Mouse (Mus musculus): ENCODE results near the gene Scnn1a.

The Scnn1a gene

DNA sequence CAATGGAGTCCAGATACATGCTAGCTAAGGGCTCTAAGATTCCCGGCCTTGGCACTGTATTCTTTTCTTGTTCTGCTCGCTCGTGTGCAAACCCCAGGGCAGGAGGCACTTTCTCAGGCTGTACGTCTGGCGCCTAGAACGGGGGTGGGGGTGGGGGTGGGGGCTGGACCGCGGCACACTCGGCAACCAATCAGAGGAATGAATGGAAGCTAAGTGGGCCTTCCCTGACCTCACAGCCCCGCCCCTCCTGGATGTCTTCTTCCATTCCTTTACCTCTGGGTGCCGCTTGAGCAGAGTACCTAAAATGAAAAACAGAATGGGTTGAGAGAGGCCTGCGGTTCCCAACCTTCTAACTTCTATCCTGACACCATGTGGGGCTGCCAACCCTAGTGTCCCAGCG, 11.5 kb upstream of the Scnn1a start:
- no peak for DNase-seq (ENCODE audit: extremely low spot score, low read depth, low spot score)

DNA sequence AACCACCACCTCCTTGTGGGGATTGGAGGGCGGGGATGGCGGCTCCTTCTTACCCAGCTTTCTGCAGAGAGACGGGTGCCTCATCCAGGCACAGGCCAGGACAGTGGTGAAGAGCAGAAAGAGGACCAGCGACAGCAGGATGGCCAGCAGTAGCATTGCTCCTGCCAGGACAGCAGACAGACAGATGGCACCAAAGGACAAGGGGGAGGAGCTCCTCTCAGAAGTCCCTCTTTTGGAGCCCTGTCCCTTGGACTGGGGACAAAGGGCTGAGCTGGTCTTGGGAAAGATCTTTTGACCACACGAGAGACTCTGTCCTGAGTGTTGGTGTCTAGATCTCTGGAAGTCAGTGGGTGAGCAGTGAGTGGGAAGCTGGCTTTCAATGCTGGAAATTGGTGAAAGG, 11.1 kb upstream of the Scnn1a start:
- DNase-seq (ENCODE audit: extremely low spot score, low read depth, low spot score) = no peak

DNA sequence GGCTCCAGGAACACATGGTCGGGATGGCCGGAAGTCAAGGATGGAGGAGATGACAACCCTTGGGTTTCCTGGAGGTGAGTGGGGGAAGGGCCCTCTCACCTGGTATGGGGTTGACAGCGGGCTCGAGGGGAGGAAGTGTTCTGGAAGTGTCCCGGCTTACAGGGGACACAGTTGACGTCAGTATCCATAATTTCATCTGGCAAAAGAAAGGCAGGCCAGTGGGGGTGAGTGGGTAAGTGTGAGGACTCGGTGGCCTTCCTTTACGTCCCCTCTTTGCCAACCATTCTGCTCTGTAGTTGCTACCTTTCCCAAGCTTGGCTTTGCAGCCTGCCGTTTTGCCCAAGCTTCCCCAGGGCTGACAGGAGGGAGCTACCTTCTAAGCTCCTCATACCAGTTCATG, 8.3 kb upstream of the Scnn1a start:
- no peak for DNase-seq (ENCODE audit: extremely low spot score, low read depth, low spot score)

DNA sequence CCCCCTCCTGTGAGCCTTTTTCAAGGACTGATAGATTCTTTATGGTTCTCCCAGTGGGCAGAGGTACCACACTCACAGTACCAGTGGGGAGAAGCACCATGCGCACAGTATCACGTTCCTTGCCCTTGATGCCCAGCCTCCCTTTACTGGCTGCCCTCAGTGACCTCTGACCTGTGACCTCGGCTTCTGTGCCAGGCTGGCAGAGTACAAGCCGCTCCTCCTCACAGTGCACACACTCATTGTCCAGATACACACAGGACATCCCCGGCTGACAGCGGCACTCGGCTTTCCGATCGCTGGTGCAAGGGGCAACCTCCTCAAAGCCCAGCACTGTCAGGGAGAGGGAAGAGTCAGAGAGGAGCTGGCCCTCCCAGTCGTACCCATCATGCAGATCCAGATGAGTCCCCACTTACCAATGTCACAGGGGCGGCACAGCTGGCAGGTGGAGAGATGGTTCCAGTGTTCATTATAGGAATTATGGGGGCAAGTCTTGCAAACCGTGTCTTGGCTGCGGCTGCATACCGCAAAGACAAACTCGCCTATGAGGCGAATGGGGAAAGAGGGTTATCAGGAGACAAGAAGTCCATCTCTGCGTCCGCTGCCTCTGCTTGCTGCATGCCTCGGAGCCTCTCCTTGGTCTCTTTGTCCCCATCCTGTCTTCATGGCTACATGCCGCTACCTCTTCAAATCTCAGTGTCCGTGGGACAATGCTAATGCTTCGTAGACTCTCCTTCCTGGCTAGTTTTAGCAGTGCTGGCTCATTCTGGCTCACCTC, 7.7 kb upstream of the Scnn1a start:
- DNase-seq (ENCODE audit: extremely low spot score, low read depth, low spot score) = no peak

DNA sequence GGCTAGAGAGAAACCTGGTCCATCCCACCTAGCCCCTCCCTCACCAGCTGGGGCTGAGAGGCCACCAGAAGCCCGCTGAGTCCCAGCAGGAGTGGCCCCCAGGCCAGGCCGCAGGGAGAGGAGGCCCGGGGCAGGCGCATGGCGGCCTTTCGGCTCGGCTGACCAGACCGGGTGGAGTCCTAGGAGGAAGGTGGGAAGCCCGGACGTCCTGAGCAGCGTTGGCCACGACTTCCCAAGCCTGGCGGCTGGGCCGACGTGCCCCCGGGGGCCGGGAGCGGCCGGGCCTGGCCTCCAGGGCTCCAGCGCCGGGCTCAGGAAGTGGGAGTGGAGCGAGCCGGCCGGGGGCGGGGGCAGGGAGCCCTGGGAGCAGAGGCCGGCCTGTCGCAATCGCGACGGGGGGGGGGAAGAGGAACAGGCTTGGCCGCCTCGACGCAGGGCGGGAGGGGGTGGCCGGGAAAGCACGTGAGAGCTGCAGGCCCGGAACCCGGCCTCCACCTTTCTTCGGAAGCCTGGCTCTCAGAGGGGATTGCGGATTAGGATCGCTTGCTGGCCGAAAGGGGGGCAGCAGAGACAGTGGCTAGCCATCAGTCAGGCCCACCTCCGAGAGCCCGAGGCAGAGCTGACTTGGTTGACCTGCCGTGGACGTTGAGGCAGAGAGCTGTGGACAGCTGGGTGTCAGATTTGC, 6.8 kb upstream of the Scnn1a start, which contains the start of gene Ltbr:
Gene Ltbr (minus strand): TSS at position 340 of the 685 bp plus-strand sequence.
- DNase-seq (ENCODE audit: extremely low spot score, low read depth, low spot score) = no peak

DNA sequence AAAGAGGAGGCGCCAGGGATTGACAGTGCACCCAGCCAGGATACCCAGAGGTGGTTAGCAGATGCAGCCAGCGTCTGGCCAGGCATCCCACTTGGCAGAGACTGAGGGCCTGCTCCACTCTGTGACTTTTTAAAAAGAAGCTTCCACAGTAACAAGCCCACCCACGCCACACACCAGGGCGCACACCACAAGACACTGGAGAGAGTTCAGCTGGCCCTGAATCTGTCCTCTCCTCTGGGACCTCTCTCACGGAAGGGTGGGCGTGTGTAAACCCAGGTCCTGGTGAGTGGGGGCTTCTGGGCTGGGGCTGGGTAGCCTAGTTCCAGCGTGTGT, 6.3 kb upstream of the Scnn1a start:
- no peak for DNase-seq (ENCODE audit: extremely low spot score, low read depth, low spot score)

DNA sequence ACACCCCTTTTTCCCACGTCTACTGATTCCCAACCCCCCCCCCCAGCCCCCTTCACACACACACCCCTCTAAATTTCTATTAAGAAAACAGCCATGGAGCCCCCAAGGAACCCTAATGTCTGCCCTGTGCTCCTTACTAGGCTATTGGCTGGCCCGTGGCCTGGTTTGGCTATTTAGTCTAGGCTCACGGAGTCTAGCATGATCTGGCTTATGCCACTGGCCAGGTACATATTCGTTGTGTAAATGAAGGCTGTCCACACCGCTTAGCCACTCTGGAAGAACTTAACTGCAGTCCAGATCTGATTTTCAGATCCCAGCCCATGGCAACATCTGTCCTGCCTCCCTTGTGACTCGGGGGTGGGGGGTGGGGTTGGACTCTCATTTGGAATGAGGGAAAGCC, 5.7 kb upstream of the Scnn1a start:
- DNase-seq (ENCODE audit: extremely low spot score, low read depth, low spot score) = no peak

DNA sequence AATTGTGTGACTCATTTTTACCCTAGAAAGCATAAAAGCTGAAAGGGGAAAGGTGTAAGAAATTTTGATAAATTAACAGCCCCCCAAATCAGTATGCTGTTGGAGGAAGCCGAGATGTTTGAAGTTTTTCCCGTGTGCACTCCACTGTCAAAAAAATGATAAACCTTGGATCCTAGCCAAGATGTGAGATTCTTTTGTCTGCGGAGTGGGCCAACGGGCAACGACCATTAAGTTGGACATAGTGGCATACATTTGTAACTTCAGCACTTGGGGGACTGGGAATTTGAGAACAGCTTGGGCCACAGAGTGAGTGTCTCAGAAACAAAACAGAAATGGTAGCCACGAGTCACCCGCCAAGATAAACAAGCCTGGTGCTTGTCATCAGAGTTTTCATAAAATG, 3.4 kb upstream of the Scnn1a start:
- no peak for DNase-seq (ENCODE audit: extremely low spot score, low read depth, low spot score)

DNA sequence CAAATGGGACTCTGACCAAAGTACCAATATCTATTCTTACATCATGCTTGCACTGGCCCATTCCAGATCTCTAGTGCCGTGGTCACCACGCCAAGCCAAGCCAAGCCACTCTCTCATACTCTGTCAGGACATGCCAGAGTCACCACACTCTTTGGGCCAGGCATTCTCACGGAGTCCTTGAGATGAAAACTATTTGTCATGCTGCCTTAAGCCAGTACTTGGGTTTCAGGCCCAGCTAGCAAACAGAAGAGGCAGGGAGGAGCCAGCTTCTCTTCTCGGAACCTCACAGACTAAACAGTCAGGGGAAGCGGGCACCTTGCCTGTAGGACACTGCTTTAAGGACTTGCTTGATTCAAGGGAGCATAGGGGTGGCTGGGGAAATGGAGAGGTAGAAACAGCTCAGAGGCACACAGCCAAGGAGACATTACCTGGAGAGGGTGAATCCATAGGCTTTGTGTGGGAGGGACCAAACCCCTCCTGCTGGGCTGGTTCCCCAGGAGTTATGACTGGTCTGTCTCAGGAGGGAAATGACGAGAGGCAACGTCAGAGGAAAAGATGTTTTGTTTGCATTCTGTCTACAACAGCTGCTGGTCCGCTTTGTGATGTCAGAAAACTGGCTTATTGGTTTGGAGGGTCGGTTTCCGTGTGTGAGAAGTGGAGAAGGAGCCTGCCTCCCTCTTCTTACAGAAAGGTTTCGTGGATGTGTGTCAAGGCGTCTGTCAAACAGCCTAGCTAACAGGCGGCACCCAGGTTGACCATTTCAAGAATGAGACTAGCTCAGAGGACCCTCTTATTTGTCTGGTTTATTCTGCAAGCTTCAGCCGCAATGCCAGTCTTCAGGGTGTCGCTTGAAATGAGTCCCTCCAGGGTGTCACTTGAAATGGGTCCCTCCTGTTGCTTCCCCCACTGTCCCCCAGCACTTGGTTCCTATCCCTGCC, 1.2 kb upstream of the Scnn1a start:
- DNase-seq (ENCODE audit: extremely low spot score, low read depth, low spot score) = no peak

DNA sequence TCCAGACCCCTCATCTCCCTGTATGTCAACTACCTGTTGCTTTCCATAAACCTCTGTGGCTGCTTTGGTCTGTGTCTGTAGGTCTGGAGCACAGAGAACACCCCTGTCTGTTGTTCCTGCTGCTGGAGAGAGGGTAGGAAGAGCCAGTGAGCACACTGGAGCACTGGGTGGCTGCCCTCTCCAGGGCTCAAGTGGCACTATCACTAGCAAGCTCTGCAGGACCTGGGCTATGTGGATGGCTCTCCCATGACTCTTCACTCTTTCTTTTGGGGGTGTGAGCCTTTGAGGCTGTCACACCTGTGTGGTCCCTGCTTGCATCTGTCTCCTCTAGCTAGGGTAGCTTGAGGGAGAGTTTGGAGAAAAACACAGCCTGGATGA, 551 bp upstream of the Scnn1a start:
- DNase-seq (ENCODE audit: extremely low spot score, low read depth, low spot score) = no peak

DNA sequence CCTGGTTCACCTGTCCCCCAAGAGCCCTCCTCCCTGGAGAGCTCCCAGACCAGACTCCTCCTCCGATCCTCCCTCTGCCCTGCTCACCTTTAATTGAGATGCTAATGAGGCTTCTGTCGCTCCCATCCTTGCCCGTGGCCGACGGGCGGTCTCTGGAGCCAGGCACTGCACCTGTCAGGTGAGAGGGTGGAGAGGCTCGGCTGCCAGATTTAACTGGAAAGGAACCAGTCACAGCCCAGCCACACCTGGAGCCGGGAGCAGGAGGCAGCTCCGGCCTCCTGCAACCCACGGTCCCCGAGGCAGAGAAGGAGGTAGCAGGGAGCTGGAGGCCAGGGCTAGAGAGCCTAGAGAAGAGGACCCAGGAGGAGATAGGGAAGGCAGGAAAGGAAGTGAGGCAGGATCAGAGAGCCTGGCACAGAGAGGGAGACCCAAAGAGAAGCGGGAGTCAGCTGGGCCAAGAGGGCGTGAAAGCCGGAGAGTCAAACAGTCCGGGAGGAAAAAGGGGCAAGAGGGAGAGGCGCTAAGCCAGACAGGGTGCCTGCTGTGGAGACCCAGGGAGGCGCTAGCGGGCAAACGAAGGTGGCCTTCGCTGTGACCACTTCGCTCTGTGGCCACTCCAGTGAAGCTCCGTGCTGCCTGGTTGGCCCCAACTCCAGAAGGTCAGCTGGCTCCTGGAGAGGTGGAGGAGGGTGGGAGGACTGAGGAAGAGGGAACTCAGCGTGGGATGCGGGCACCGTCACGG, 826 bp downstream of the Scnn1a start:
- no peak for DNase-seq (ENCODE audit: extremely low spot score, low read depth, low spot score)

DNA sequence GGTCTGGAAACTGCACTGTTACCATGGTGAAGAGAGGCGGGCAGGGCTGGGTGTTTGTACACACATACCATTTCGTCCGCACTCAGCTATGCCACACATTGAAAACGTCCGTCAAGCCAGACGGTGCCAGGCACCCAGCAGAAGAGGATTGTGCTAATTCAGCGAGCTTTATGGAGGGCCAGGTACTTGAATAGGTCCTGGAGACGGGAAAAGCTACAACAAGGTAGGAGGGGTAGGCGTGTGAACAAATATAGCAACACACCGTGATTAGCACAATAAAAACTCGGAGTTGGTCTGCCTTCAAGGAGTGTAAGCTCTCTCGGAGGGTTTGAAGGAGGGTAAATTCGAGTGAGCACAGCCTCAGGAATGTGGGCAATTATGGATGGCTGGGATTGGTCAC, 2.3 kb downstream of the Scnn1a start:
- DNase-seq (ENCODE audit: extremely low spot score, low read depth, low spot score) = no peak

DNA sequence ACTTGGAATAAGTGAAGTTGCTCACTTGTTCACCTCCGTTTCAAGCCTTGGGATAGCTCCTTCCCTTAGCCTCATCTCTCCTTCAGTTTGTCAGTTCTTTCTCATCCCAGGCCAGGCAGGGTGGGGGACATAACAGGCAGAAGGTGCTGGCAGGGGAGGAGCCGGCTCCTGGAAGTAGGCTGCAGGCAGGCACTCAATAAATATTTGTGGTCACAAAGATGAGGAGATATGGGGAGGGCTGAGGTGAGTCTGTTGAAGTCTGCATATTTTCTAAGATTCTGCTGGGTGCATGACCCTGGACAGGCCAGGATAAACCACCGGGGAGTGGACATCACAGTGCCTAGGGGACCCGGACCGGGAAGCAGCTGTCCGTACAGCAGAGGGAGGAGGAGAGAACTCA, 3.1 kb downstream of the Scnn1a start:
- no peak for DNase-seq (ENCODE audit: extremely low spot score, low read depth, low spot score)

DNA sequence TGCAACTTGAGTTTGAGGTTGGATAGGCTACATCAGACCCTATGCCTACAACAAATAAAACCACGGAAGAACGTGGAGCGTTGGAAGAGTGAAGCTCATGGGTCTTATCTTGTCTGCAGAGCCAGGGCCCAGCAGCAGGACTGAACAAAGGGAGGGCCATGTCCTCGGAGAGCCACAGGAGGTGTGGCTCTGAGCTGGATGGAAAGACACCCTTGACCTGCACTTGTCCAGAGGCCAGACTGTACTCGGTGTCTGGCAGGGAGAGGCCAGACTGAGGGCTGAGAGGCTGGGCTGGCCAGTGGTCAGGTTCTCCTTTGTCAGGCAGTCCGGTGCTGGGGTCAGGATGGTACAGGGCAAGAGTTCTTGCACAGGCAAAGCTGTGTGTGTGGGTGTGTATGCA, 4.9 kb downstream of the Scnn1a start:
- no peak for DNase-seq (ENCODE audit: extremely low spot score, low read depth, low spot score)

DNA sequence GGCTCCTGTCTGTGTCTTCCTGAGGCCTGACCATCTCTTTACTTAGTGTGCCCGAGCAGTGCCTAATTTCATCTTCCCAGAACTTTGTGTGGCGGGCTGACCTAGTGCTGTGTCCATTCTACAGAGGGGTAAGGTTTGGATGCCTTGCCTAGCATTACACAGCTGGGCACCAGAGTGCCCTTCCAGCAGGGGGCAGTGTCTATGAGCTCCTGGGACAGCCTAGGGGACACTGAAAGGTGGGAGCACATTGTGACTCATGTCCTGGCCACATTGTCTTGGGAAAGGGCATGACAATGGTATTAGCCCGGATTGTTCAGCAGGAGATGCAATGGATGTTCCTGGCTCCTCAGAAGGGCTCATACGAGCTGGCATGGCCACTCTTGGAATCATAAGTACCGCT, 7.8 kb downstream of the Scnn1a start:
- no peak for DNase-seq (ENCODE audit: extremely low spot score, low read depth, low spot score)

DNA sequence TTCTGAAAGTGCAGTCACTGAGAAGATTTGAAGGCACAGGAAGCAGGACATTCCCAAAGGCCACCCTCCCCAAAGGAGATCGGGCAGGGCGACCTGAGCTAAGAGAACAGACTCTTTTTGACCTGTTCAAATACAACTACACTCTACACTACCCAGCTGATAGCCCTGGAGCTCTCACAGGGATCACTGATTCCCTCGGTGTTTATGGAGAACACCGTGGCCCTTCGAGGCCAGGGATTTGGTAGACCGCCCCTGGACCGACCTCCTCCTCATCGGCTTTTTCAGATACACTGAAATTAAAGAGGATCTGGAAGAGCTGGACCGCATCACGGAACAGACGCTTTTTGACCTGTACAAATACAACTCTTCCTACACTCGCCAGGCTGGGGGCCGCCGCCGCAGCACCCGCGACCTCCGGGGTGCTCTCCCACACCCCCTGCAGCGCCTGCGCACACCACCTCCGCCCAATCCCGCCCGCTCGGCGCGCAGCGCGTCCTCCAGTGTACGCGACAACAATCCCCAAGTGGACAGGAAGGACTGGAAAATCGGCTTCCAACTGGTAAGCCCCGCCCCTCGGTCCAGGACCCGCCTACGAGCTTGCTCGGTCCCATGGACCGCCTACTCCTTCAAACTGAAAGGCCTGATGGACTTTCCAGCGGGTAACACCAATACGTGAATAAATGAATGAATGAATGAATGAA, 10.3 kb downstream of the Scnn1a start:
- DNase-seq (ENCODE audit: extremely low spot score, low read depth, low spot score) = no peak

DNA sequence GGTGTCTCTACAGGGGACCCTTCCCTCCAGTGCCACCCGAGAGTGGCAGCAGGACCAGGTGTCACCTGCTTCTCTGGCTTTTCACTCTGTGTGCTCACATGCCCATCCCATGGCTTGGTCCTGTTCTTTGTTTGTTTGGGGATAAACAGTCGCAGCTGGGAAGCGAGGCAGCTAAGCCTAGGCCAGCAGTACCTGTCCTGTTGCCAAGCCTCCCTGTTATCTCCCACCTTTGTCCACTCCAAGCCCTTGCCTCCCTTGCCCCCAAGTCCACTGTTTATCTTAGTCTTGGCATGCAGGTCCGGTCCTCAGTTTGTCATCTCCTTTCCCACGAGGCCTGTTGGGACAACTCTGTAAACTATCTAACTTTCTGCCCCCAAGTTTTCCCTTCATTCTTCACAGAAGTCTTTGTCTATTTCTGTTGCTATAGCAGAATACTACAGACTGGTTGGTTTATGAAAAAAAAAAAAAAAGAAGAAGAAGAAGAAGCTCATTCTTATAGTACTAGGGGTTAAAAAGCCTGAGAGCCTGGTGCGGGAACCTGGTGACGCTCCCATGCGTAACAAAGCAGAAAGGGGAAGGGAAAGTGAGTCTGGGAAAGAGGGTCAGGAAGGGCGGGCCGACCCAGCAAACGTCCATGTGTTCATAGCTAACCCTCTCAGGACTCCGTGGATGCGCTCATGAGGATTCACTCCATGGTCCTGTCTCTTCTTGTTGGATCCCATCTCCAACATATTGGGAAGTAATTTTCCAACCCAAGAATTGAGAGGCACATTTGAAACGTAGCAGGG, 12.8 kb downstream of the Scnn1a start:
- no peak for DNase-seq (ENCODE audit: extremely low spot score, low read depth, low spot score)

DNA sequence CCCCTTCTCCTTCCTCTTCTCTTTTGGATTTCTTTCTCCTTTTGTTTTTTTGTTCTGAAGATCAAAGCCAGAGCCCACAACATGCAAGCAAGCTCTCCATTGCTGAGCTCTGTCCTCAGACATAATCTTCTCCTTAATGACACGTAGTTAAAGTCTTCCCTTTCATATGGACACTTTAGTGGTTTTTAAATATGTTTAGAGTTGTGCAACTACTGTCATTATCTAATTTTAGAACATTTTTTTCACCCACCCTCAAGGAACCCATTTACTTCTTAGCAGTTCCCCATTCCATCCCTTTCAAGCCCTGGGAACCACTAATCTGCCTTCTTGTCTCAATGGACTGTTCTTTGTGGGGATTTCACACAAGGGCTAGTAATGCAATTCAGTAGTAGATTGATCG, 13.9 kb downstream of the Scnn1a start:
- no peak for DNase-seq (ENCODE audit: extremely low spot score, low read depth, low spot score)

DNA sequence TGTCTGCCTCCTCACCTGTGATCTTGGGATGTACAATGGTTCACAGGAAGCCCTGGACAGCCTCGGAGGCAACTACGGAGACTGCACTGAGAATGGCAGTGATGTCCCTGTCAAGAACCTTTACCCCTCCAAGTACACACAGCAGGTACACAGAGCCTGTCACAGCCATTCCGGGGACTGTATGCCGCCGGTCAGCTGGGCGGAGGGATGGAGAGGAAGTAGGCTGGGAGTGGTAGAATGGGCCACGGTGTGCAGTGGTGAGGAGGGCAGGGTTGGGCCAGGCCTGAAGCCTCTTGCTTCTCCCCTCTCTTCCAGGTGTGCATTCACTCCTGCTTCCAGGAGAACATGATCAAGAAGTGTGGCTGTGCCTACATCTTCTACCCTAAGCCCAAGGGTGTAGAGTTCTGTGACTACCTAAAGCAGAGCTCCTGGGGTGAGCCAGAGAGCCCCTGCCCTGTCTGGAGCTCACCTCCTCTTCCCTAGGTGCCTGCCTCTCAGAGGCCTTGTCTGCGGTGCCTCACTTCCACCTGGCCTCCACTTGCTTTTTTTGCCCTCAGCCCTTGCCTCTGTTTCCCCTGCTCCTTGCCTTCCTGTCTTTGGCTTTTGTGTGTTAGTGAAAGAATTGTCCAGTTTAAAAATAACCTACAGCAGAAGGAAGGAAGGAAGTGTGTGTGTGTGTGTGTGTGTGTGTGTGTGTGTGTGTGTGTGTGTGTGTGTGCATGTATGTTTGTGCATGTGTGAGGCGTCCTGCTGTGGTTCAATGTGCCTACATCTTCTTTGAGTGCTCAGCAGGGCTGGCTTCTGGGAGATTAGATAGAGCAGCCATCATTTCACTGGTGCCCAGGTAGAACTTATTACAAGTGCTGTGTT, 18.6 kb downstream of the Scnn1a start:
- DNase-seq (ENCODE audit: extremely low spot score, low read depth, low spot score) = no peak

All from hindlimb bud, embryonic 11.5 days (tissue).